Mouse (Mus musculus): ENCODE measurements around the gene Shroom4.

- no peak for TF ChIP-seq EP300 (IDR thresholded peaks at IDR 0.05; ENCODE audit: low read depth)
- TF ChIP-seq CTCF (IDR thresholded peaks at IDR 0.05; ENCODE audit: low read depth) = no peak
These were observed 90.8 kb downstream of the Shroom4 start for GRCm38 (mm10) chrX:6490433-6490832.

Data from liver, embryonic 14.5 days (tissue).